ENCODE assay signal across 1 mouse cellular context in genomic region chr13:99352758-99353489, GRCm38 (mm10).
TF ChIP-seq lines count a peak whose summit lies in the region.

No protein-coding gene starts in this region.

TF ChIP-seq in CH12.LX, 34 proteins besides CTCF, POLR2A, EP300 and RAD21 (continued from another document):
- TF ChIP-seq GABPA (IDR thresholded peaks at IDR 0.05; ENCODE audit: insufficient replicate concordance, low read depth, low read length) = no peak
- TF ChIP-seq SMC3 (IDR thresholded peaks at IDR 0.05; ENCODE audit: low read depth, low read length) = peak; percentile 59
- TF ChIP-seq ELF1 (IDR thresholded peaks at IDR 0.05; ENCODE audit: low read depth, low read length) = peak; percentile 78
- TF ChIP-seq SIN3A (IDR thresholded peaks at IDR 0.05; ENCODE audit: low read length) = peak; percentile 90
- no peak for TF ChIP-seq CHD1 (IDR thresholded peaks at IDR 0.05; ENCODE audit: low read depth, low read length)
- no peak for TF ChIP-seq PAX5 (IDR thresholded peaks at IDR 0.05; ENCODE audit: low read length)
- TF ChIP-seq TBP (conservative IDR thresholded peaks at IDR 0.05; ENCODE audit: low read depth, low read length) = 0 out of 2 replicates have a peak, but pooled peaks have one; percentile 25
- peak; percentile 81 for TF ChIP-seq CHD2 (IDR thresholded peaks at IDR 0.05; ENCODE audit: low read length)
- TF ChIP-seq NRF1 (IDR thresholded peaks at IDR 0.05; ENCODE audit: low read depth, low read length) = peak; percentile 71
- peak; percentile 66 for TF ChIP-seq MXI1 (IDR thresholded peaks at IDR 0.05; ENCODE audit: low read depth, low read length)
- TF ChIP-seq ZMIZ1 (IDR thresholded peaks at IDR 0.05; ENCODE audit: low read depth, low read length) = 0 out of 2 replicates have a peak, but pooled peaks have one; percentile 39
- peak; percentile 76; the same call in 1 of the 2 replicates for TF ChIP-seq MAZ (IDR thresholded peaks at IDR 0.05; ENCODE audit: low read depth, low read length)
- TF ChIP-seq HCFC1 (IDR thresholded peaks at IDR 0.05; ENCODE audit: low read depth, low read length) = peak; percentile 63
- TF ChIP-seq NELFE (IDR thresholded peaks at IDR 0.05; ENCODE audit: low read depth, low read length) = 0 out of 2 replicates have a peak, but pooled peaks have one; percentile 41
- TF ChIP-seq POLR2AphosphoS2 (IDR thresholded peaks at IDR 0.05; ENCODE audit: low read depth, low read length) = no peak
- TF ChIP-seq MEF2A (IDR thresholded peaks at IDR 0.05; ENCODE audit: borderline replicate concordance, low read depth, low read length) = peak; percentile 57; the same call in 1 of the 2 replicates
- TF ChIP-seq MYC (IDR thresholded peaks at IDR 0.05; ENCODE audit: low read depth, low read length) = peak; percentile 87
- no peak for TF ChIP-seq JUND (conservative IDR thresholded peaks at IDR 0.05; ENCODE audit: low read depth, low read length)
